Mouse (Mus musculus) heart, embryonic 14.5 days (tissue): ENCODE results near the gene Amer3. TPM values are rescaled to one million over a fixed set of nuclear protein-coding genes. Genes with fewer than 3 reads are reported as not detected.

Experiments
- ATAC-seq: fragments of 200-750 bp; cut with Nextera tagmentation; 2 replicates; pipeline ENCODE4 v1.8.0; 2017; ENCODE audit warnings: low read depth, moderate TSS enrichment; ENCODE audit not compliant: insufficient number of reproducible peaks, insufficient read depth, low FRiP score
- H3K27ac ChIP-seq, 2 experiments: fragments of 200-500 bp in 1 of 2; fragments of 300-500 bp in 1 of 2; sonication (generic) in 1 of 2; replicated peaks in 1 of 2; 2 replicates each; pipeline ENCODE4 v1.5.1; 2012 to 2014; ENCODE audit warnings: low read depth in 2 of 2, low read length in 2 of 2, control low read depth in 1 of 2, mild to moderate bottlenecking in 1 of 2, mixed read lengths in 1 of 2; ENCODE audit not compliant: control insufficient read depth in 1 of 2, insufficient read depth in 1 of 2
- H3K27me3 ChIP-seq: fragments of 300-500 bp; sonication (generic); 2 replicates; pipeline ENCODE4 v1.6.1; 2014; ENCODE audit warnings: mild to moderate bottlenecking, low read length, control low read depth; ENCODE audit not compliant: control insufficient read depth, insufficient read depth
- H3K36me3 ChIP-seq: fragments of 300-500 bp; sonication (generic); 2 replicates; pipeline ENCODE4 v1.6.1; 2014; ENCODE audit warnings: mild to moderate bottlenecking, control low read depth, low read length, mixed read lengths; ENCODE audit not compliant: control insufficient read depth, insufficient read depth
- H3K4me1 ChIP-seq, 2 experiments: fragments of 200-500 bp in 1 of 2; fragments of 300-500 bp in 1 of 2; sonication (generic) in 1 of 2; 2 replicates each; pipeline ENCODE4 v1.6.1; 2012 to 2014; ENCODE audit warnings: low read length in 2 of 2, control low read depth in 1 of 2, mixed read lengths in 1 of 2; ENCODE audit not compliant: control insufficient read depth in 2 of 2, insufficient read depth in 2 of 2
- H3K4me2 ChIP-seq: fragments of 300-500 bp; sonication (generic); 2 replicates; pipeline ENCODE4 v1.6.1; 2014; ENCODE audit warnings: mild to moderate bottlenecking, low read length
- H3K4me3 ChIP-seq, 2 experiments: fragments of 200-500 bp in 1 of 2; fragments of 300-500 bp in 1 of 2; sonication (generic) in 1 of 2; 2 replicates each; pipeline ENCODE4 v1.5.1; 2012 to 2014; ENCODE audit warnings: low read length in 2 of 2, mild to moderate bottlenecking in 2 of 2, control low read depth in 1 of 2, low read depth in 1 of 2, moderate library complexity in 1 of 2; ENCODE audit not compliant: control insufficient read depth in 1 of 2, insufficient read depth in 1 of 2
- H3K9ac ChIP-seq: fragments of 300-500 bp; sonication (generic); 2 replicates; pipeline ENCODE4 v1.6.1; 2014; ENCODE audit warnings: mild to moderate bottlenecking, low read length
- H3K9me3 ChIP-seq: fragments of 300-500 bp; sonication (generic); 2 replicates; pipeline ENCODE4 v1.6.1; 2016; ENCODE audit warnings: low read length, control low read depth; ENCODE audit not compliant: control insufficient read depth
- WGBS: fragments of 180-500 bp; shearing (Covaris S2); extraction: QIAGEN DNeasy Blood & Tissue Kit; methylation state at CpG from one replicate; pipeline ENCODE4 v1.1.7; 2014; 5-methylcytosine and 5-hydroxymethylcytosine counted together
- polyA plus RNA-seq: library from polyadenylated mRNA; unstranded; fragments of >200 nt; fragmentation: Nextera tagmentation; extraction: Ambion mirVana; gene quantifications from 2 replicates; pipeline ENCODE4 v1.2.1, GENCODE M21; 2014

Gene Amer3
- polyA plus RNA-seq, 1 experiment from 2014 or later, result not detected

GRCm38 (mm10) chr1:34579782-34580356, 412 bp downstream of the Amer3 start:
- Histone ChIP-seq H3K4me3 (peak overlapping the region; percentile 6 to 38; a peak in 2 of 4 replicates), H3K4me2 (peak overlapping the region; percentile 75), H3K4me1 (peaks cover 2 to 5% of the 10 kb centered on the region in 2 experiments; a peak in 1 of 4 replicates), H3K36me3 (no peaks in the 10 kb centered on the region), H3K9ac (no peak overlapping the region), H3K27ac (no peak overlapping the region), H3K9me3 (no peaks in the 10 kb centered on the region), H3K27me3 (peaks cover 27% of the 10 kb centered on the region)
- peak; percentile 35; the same call in 1 of the 2 replicates for ATAC-seq
- WGBS, result under 1% methylated on average over 18 of the region's 18 CpGs

GRCm38 (mm10) chr1:34582218-34582617, 2.8 kb downstream of the Amer3 start:
- H3K27ac ChIP-seq, result no peak overlapping the region
- H3K27me3 ChIP-seq, result peaks cover 27% of the 10 kb centered on the region
- no peak overlapping the region for H3K4me3 ChIP-seq
- no peak overlapping the region for H3K9ac ChIP-seq
- H3K4me1 ChIP-seq, result peaks cover 2 to 5% of the 10 kb centered on the region in 2 experiments; a peak in 1 of 4 replicates
- ATAC-seq, result no peak
- H3K9me3 ChIP-seq, result no peaks in the 10 kb centered on the region
- H3K36me3 ChIP-seq, result no peaks in the 10 kb centered on the region
- WGBS, result 77% methylated on average over 6 of the region's 6 CpGs
- no peak overlapping the region for H3K4me2 ChIP-seq

GRCm38 (mm10) chr1:34583821-34584263, 4.4 kb downstream of the Amer3 start:
- no peak overlapping the region for H3K4me2 ChIP-seq
- 30% methylated on average over 4 of the region's 4 CpGs for WGBS
- no peaks in the 10 kb centered on the region for H3K9me3 ChIP-seq

GRCm38 (mm10) chr1:34584736-34585135, 5.3 kb downstream of the Amer3 start:
- no peak for ATAC-seq
- peaks cover 11% of the 10 kb centered on the region for H3K27me3 ChIP-seq
- no peak overlapping the region for H3K4me2 ChIP-seq
- H3K9me3 ChIP-seq, result no peaks in the 10 kb centered on the region
- no peak overlapping the region for H3K9ac ChIP-seq
- no peaks in the 10 kb centered on the region for H3K4me1 ChIP-seq
- no peak overlapping the region for H3K27ac ChIP-seq
- H3K4me3 ChIP-seq, result no peak overlapping the region
- H3K36me3 ChIP-seq, result no peaks in the 10 kb centered on the region
- 60% methylated on average over 4 of the region's 4 CpGs for WGBS

More at GRCm38 (mm10) chr1:34583821-34584263, 4.4 kb downstream of the Amer3 start:
- Histone ChIP-seq H3K27me3 (peaks cover 17% of the 10 kb centered on the region), H3K27ac (no peak overlapping the region), H3K36me3 (no peaks in the 10 kb centered on the region), H3K4me1 (peaks cover 2 to 4% of the 10 kb centered on the region in 2 experiments; a peak in 1 of 4 replicates), H3K9ac (no peak overlapping the region), H3K4me3 (no peak overlapping the region)
- ATAC-seq, result no peak

- no peak for ATAC-seq
- no peaks in the 10 kb centered on the region for H3K4me1 ChIP-seq
- H3K27ac ChIP-seq, result no peak overlapping the region
- WGBS, result 75% methylated on average over 22 of the region's 22 CpGs
- H3K36me3 ChIP-seq, result no peaks in the 10 kb centered on the region
- no peak overlapping the region for H3K4me2 ChIP-seq
- no peaks in the 10 kb centered on the region for H3K9me3 ChIP-seq
- no peak overlapping the region for H3K9ac ChIP-seq
- no peaks in the 10 kb centered on the region for H3K27me3 ChIP-seq
- H3K4me3 ChIP-seq, result no peak overlapping the region
Measured at GRCm38 (mm10) chr1:34587298-34588096, 8.0 kb downstream of the Amer3 start.

- Histone ChIP-seq H3K27me3 (no peaks in the 10 kb centered on the region), H3K4me2 (no peak overlapping the region), H3K9ac (no peak overlapping the region), H3K4me1 (no peaks in the 10 kb centered on the region), H3K36me3 (no peaks in the 10 kb centered on the region), H3K27ac (no peak overlapping the region), H3K9me3 (peaks cover 5% of the 10 kb centered on the region; the same call in 1 of the 2 replicates), H3K4me3 (no peak overlapping the region)
- ATAC-seq, result no peak
- 71% methylated on average over 15 of the region's 15 CpGs for WGBS
Measured at GRCm38 (mm10) chr1:34600000-34600399, 20.5 kb downstream of the Amer3 start.

GRCm38 (mm10) chr1:34601323-34602047, 22.0 kb downstream of the Amer3 start:
- H3K9ac ChIP-seq, result no peak overlapping the region
- no peak overlapping the region for H3K4me2 ChIP-seq
- 63% methylated on average over 3 of the region's 3 CpGs for WGBS
- ATAC-seq, result no peak
- no peaks in the 10 kb centered on the region for H3K9me3 ChIP-seq
- H3K4me3 ChIP-seq, result no peak overlapping the region
- no peaks in the 10 kb centered on the region for H3K36me3 ChIP-seq
- no peaks in the 10 kb centered on the region for H3K4me1 ChIP-seq
- H3K27me3 ChIP-seq, result no peaks in the 10 kb centered on the region
- no peak overlapping the region for H3K27ac ChIP-seq
